Mouse (Mus musculus) ES-E14 (cell line): ENCODE results near the gene Hscb. TPM values are rescaled to one million over a fixed set of nuclear protein-coding genes. Genes with fewer than 3 reads are reported as not detected.
"Not testable (repeated sequence)": the region's sequence is repeated elsewhere in the genome, so short reads cannot be mapped to it uniquely, and the experiment has no call there.

Experiments used
- DNase-seq: peaks from one replicate; pipeline ENCODE4 v3.0.0-alpha.2; 2013; ENCODE audit warnings: low read depth, low spot score
- H3K27ac ChIP-seq: 2 replicates; pipeline ENCODE4 v1.5.1; 2012; ENCODE audit warnings: low read depth, mild to moderate bottlenecking, low read length, moderate library complexity, mixed read lengths; ENCODE audit not compliant: poor library complexity, insufficient read depth, severe bottlenecking
- H3K36me3 ChIP-seq: 2 replicates; pipeline ENCODE4 v1.6.1; 2012; ENCODE audit warnings: mild to moderate bottlenecking, low read length, moderate library complexity, mixed read lengths; ENCODE audit not compliant: control insufficient read depth, poor library complexity, insufficient read depth, severe bottlenecking
- H3K4me1 ChIP-seq, 2 experiments: fragments of 150-350 bp in 1 of 2; sonication (generic) in 1 of 2; 2 replicates each; pipeline ENCODE4 v1.6.1; 2012; ENCODE audit warnings: low read length in 2 of 2, mild to moderate bottlenecking in 1 of 2, mixed read lengths in 1 of 2; ENCODE audit not compliant: control insufficient read depth in 2 of 2, insufficient read depth in 2 of 2, poor library complexity in 1 of 2
- H3K4me3 ChIP-seq, 2 experiments: fragments of 150-350 bp in 1 of 2; sonication (generic) in 1 of 2; 2 replicates each; pipeline ENCODE4 v1.5.1; 2012; ENCODE audit warnings: low read length in 2 of 2, low read depth in 1 of 2, mild to moderate bottlenecking in 1 of 2, mixed read lengths in 1 of 2; ENCODE audit not compliant: insufficient read depth in 1 of 2, poor library complexity in 1 of 2, severe bottlenecking in 1 of 2
- H3K9ac ChIP-seq: 2 replicates; pipeline ENCODE4 v1.6.1; 2012; ENCODE audit warnings: low read depth, mild to moderate bottlenecking, low read length, mixed read lengths; ENCODE audit not compliant: poor library complexity, insufficient read depth, severe bottlenecking
- H3K9me3 ChIP-seq: fragments of 150-350 bp; sonication (generic); 2 replicates; pipeline ENCODE4 v1.6.1; 2012; ENCODE audit warnings: low read depth, mild to moderate bottlenecking, low read length; ENCODE audit not compliant: control insufficient read depth, insufficient read depth
- CHD2 ChIP-seq: IDR thresholded peaks from 2 replicates; pipeline ENCODE4 v1.6.1; 2014; ENCODE audit warnings: mild to moderate bottlenecking, low read depth, low read length, inconsistent platforms
- HCFC1 ChIP-seq: IDR thresholded peaks from 2 replicates; pipeline ENCODE4 v1.6.1; 2012; ENCODE audit warnings: low read length, inconsistent platforms, borderline replicate concordance; ENCODE audit not compliant: insufficient read depth
- MAFK ChIP-seq: IDR thresholded peaks from 2 replicates; pipeline ENCODE4 v1.6.1; 2014; ENCODE audit warnings: mild to moderate bottlenecking, low read depth, low read length, inconsistent platforms; ENCODE audit not compliant: insufficient read depth
- ZC3H11A ChIP-seq: IDR thresholded peaks from 2 replicates; pipeline ENCODE4 v1.6.1; 2012; ENCODE audit warnings: low read depth, mild to moderate bottlenecking, inconsistent platforms, low read length, borderline replicate concordance
- ZNF384 ChIP-seq: IDR thresholded peaks from 2 replicates; pipeline ENCODE4 v1.6.1; 2012; ENCODE audit warnings: low read depth, low read length, inconsistent platforms
- in situ Hi-C, 2 experiments: fragments of 600-800 bp; cut with MboI; formaldehyde crosslinking; loops; one replicate each; pipeline ENCODE4 v1.15.1; 2025; ENCODE audit warnings: low sequenced_read_pairs in 2 of 2, inconsistent platforms in 1 of 2; ENCODE audit not compliant: unreplicated experiment in 2 of 2
- total RNA-seq: library from RNA; depleted of rRNA; stranded (reverse); fragments of 300-350 nt; gene quantifications from 2 replicates; pipeline ENCODE4 v1.2.3, GENCODE M21; 2012

Gene Hscb
- total RNA-seq, 1 experiment: 22.9 TPM

- in situ Hi-C loops: no loop called here
- H3K9me3 ChIP-seq: no peaks in the 10 kb centered on the region
- peaks cover 17% of the 10 kb centered on the region for H3K36me3 ChIP-seq
- DNase-seq: no peak
- H3K4me3 ChIP-seq: peak overlapping the region; percentile 87 to 93
- peak overlapping the region; percentile 64; the same call in 1 of the 2 replicates for H3K9ac ChIP-seq
- H3K27ac ChIP-seq: no peak overlapping the region
- peaks cover 0 to 4% of the 10 kb centered on the region in 2 experiments; a peak in 1 of 4 replicates for H3K4me1 ChIP-seq
- TF ChIP-seq MAFK (no peak), ZNF384 (no peak), ZC3H11A (no peak), CHD2 (no peak), HCFC1 (no peak)
These were observed 1.7 kb upstream of the Hscb start for GRCm38 (mm10) chr5:110841046-110841862.

- Histone ChIP-seq H3K4me1 (peaks cover 0 to 6% of the 10 kb centered on the region in 2 experiments; a peak in 1 of 4 replicates), H3K36me3 (peaks cover 17% of the 10 kb centered on the region), H3K27ac (peak overlapping the region; percentile 49), H3K4me3 (peak overlapping the region; percentile 87 to 93), H3K9ac (peak overlapping the region; percentile 84), H3K9me3 (no peaks in the 10 kb centered on the region)
- peak; percentile 75 for DNase-seq
- 0 out of 2 replicates have a peak, but pooled peaks have one; percentile 15 for TF ChIP-seq HCFC1
- peak; percentile 32; the same call in 1 of the 2 replicates for TF ChIP-seq ZNF384
- no peak for TF ChIP-seq MAFK
- no peak for TF ChIP-seq CHD2
- TF ChIP-seq ZC3H11A: no peak
- in situ Hi-C loops: no loop called here
These were observed 888 bp upstream of the Hscb start for GRCm38 (mm10) chr5:110840465-110840864.

- Histone ChIP-seq H3K27ac (peak overlapping the region; percentile 65), H3K9ac (peak overlapping the region; percentile 95), H3K36me3 (peaks cover 17% of the 10 kb centered on the region), H3K4me3 (peak overlapping the region; percentile 87 to 98), H3K4me1 (peaks cover 0 to 6% of the 10 kb centered on the region in 2 experiments; a peak in 1 of 4 replicates), H3K9me3 (no peaks in the 10 kb centered on the region)
- TF ChIP-seq HCFC1 (no peak), ZC3H11A (no peak), MAFK (no peak), ZNF384 (no peak), CHD2 (no peak)
- in situ Hi-C loops: no loop called here
- DNase-seq: no peak
These were observed 419 bp downstream of the Hscb start for GRCm38 (mm10) chr5:110839038-110839677.

GRCm38 (mm10) chr5:110838016-110838415, 1.6 kb downstream of the Hscb start:
- DNase-seq, H3K9me3 ChIP-seq, H3K27ac ChIP-seq, H3K4me3 ChIP-seq, in situ Hi-C loops, H3K4me1 ChIP-seq, H3K9ac ChIP-seq: not testable (repeated sequence)
- peaks cover 14% of the 10 kb centered on the region for H3K36me3 ChIP-seq
